Mouse (Mus musculus) ES-E14 (cell line): ENCODE results near the gene Lrrc15.

Source experiments
- CHD2 ChIP-seq: IDR thresholded peaks from 2 replicates; pipeline ENCODE4 v1.6.1; 2014; ENCODE audit warnings: mild to moderate bottlenecking, low read depth, low read length, inconsistent platforms
- MAFK ChIP-seq: IDR thresholded peaks from 2 replicates; pipeline ENCODE4 v1.6.1; 2014; ENCODE audit warnings: mild to moderate bottlenecking, low read depth, low read length, inconsistent platforms; ENCODE audit not compliant: insufficient read depth
- ZC3H11A ChIP-seq: IDR thresholded peaks from 2 replicates; pipeline ENCODE4 v1.6.1; 2012; ENCODE audit warnings: low read depth, mild to moderate bottlenecking, inconsistent platforms, low read length, borderline replicate concordance
- ZNF384 ChIP-seq: IDR thresholded peaks from 2 replicates; pipeline ENCODE4 v1.6.1; 2012; ENCODE audit warnings: low read depth, low read length, inconsistent platforms

- TF ChIP-seq ZNF384, result no peak
- no peak for TF ChIP-seq CHD2
- TF ChIP-seq ZC3H11A, result no peak
- no peak for TF ChIP-seq MAFK
Observed at GRCm38 (mm10) chr16:30310171-30310515, 27.1 kb upstream of the Lrrc15 start.
